Mouse (Mus musculus) gastrocnemius, postnatal 10 days (tissue): ENCODE measurements at regions not wholly inside any gene's neighbourhood (a gene's known extent, or its start where the extent isn't known, plus 50 kb on each side); places are given as distances from the start of the nearest gene placed in this dataset.
A peak's percentile ranks its signal among the peaks of the same experiment; 100 is the strongest.

Source experiments
- DNase-seq: peaks from one replicate; pipeline ENCODE4 v3.0.0; 2021; ENCODE audit warnings: mixed read lengths

GRCm38 (mm10) chr15:28081147-28081546 is 55.5 kb upstream of the Trio start:
- no peak for DNase-seq

- DNase-seq, result no peak
Measured at GRCm38 (mm10) chr15:28082411-28082810, 56.8 kb upstream of the Trio start.

DNA sequence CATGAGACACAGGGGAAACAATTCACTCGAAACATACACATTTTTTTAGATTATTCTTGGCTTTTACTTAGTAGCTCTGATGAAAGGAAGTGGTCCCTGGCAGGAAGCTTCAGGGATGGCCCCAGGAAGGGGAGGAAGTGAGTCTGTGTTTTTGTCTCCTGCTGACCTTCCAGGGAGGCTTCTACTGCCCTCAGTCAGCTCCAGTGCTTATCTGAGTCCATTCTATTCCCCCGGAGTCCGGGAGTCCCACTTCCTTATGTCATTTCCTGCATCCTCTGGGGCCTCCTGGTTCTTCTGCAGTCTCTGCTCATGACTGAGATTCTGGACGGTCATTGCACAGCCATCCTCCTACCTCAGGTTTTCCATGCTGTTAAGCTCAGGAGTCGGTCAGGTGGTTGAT is 80.3 kb upstream of the Trio start:
- DNase-seq, result no peak

GRCm38 (mm10) chr15:28109916-28110315 is 84.3 kb upstream of the Trio start:
- no peak for DNase-seq

DNA sequence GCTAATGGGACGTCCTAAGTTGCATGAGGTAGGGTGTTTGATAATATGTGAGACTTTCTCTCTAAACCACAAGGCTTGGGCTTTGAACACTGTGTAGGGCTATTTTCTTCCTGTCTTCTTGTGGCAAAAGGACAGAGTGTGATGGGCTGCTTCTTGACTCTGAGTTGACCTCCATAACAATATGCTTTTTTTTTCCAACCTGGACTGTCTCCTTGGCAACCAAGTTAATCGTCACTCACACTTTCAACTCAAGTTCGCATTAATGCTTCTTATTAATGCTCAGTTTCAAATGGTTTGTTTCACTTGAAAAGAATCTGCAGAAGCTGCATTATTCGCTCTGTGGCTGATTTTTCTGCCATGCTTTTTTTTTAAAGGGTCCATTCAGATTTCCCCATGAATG is 87.8 kb upstream of the Trio start:
- no peak for DNase-seq

DNA sequence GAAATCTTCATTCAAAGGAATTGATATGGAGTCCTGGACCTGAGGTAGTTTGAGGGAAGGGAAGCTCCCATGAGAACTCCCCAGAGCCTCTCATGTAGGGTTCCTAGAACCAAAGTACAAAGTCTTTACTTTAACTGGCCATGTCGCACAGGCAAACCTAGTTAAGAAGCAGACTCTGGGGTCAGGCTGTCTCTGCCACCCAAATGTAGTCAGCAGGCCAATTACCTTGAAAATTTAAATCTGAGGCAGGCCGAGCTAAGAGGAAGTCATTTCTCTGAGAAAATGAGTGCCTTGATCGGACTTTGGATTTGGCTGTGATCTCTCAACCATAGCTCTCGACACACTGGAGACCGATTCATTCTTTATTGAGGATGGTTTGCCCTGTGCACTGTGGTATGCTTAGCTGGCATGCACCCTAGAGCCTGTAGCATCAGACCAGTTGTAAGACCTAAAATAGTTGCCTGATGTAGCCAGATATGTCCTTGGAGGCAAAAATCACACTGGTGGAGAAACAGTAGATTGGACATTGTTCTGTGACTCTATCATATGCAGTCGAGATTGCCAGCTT is 88.6 kb upstream of the Trio start:
- DNase-seq, result no peak

- no peak for DNase-seq
Measured at GRCm38 (mm10) chr15:28126846-28127245, 76.7 kb upstream of the Dnah5 start.

DNA sequence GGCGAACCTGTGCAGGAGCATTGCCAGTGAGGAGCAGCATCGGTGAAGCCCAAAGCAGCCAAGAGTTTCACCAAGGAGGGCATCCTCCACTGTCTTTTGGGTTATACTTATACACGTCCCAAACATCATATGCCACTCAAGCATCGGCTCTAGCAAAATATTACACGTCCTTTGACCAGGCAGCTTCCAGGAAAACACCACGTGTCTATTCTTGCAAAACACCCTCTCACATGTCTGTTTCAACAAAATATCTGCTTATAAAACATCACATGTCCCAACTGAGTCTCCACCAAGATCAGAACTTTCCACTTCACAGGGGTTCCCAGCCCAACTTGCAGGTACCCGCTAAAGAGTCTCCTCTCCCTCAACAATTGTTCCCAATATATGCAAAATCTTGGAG is 74.0 kb upstream of the Dnah5 start:
- DNase-seq, result no peak

DNA sequence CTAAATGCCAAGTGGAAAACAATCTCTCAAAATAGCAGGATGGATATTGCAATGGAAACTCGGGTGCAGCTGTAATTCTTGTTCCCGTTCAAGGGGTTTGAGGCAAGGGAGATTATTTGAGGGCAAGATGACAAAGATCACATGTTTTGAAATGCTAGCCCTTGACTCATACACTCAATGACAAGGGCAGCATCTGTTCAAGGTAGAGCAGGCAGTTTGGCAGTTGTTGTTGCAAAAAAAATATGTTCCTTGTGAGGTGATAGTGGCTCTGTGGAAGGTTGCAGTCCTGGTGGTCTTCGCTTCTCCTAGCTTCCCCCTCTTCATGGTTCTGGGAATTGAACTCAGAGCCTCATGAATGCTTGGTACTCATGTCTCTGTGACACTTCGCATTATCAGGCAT is 72.0 kb upstream of the Dnah5 start:
- no peak for DNase-seq

GRCm38 (mm10) chr15:28133171-28133810 is 70.3 kb upstream of the Dnah5 start:
- DNase-seq, result no peak

DNA sequence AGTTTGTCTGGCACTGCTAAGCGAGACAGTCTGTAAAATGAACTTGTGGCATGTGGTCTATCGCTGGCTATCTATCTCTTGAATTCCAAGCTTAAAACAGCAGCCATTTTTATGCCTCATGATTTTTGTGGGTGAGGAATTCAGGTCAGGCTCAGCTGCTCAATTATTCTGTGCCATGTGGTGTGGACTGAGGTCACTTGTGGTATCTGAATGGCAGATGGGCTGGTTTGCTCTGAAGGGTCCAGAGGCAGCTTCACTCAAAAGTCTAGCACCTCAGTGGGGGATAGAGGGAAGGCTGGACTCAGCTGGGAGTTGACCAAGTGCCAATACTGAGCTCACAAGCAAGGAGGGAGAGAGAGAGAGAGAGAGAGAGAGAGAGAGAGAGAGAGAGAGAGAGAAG is 69.3 kb upstream of the Dnah5 start:
- DNase-seq, result peak; percentile 7

DNA sequence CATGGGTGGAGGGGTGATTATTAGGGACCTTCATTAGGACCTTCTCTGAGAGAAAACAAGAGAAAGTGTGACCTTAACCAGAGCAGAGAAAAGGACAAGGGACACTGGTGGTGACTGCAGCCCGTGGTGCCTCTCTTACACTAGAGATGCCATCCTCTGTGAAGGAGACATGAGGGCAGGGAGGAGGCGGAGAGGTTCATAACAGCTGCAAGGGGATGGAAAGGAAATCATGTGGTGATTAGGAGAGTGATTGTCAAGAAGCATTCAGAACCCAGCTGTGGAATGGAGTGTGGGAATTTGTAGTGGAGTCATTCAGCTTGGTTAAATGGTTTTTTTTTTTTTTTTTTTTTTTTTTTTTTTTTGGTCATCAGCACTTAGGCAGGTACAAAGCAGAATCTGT is 64.7 kb upstream of the Dnah5 start:
- no peak for DNase-seq

GRCm38 (mm10) chr15:28140301-28140700 is 63.3 kb upstream of the Dnah5 start:
- DNase-seq, result no peak

GRCm38 (mm10) chr15:28141345-28141744 is 62.2 kb upstream of the Dnah5 start:
- no peak for DNase-seq

GRCm38 (mm10) chr15:28144217-28144616 is 59.3 kb upstream of the Dnah5 start:
- DNase-seq, result no peak

DNA sequence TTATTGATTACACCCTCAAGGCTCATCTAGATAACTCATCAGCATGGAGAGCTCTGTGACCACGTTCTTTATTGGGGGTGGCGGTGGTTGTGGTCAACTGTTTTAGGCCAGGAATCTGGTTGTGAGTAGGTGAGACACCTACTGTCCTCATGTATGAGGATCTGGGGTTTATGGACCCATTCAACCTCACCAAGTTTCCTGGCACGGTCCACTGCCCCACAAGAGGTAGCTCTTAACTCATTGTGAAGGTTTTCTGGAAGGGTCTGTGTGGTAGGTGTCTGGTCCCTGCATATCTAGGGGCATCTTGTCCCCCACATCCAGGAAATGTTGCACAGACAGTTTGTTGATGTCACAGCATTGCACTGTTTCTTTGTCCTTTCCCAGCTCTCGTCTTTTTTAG is 58.7 kb upstream of the Dnah5 start:
- no peak for DNase-seq

DNA sequence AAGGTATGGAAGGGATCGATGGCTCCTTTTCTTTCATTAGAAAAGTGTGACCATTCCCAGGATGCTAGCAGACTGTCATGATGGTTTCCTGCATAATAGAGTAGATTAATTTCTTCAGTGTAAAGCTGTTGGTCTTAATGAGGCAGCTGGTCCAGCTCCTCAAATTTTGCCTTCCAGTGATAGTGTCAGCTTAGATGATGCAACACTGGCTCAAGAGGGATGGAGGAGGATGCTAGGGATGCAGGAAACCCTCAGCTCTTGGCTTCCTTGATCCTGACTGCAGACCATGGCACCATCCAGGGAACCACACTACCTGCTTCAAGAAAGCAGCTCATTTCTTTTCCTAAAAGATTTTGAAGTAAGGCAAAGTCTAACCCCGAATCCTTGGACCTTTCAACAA is 51.9 kb upstream of the Dnah5 start:
- DNase-seq, result no peak
